Mouse (Mus musculus): ENCODE results near the gene Pon3. TPM values are rescaled to one million over a fixed set of nuclear protein-coding genes. Genes with fewer than 3 reads are reported as not detected.
A peak's percentile ranks its signal among the peaks of the same experiment; 100 is the strongest.

Gene Pon3
- polyA plus RNA-seq, 1 experiment from 2014 or later: 20.6 TPM

DNA sequence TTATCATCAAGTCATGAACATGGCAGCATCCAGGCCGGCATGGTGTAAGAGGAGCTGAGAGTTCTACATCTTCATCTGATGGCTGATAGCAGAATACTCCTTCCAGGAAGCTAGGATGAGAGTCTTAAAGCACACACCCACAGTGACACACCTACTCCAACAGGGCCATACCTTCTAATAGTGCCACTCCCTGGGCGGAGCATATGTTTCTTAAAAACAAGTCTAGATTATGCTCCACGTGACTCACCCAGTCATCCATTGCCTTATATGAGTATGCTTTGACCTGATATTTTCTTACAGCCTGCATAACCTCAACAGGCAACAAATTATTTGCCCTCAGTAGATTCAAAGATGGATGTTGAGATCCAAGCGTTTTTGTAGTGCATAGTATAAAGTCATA lies 37.9 kb downstream of the Pon3 start:
- Histone ChIP-seq H3K4me1 (replicated peaks) (peaks cover 12% of the 10 kb centered on the region), H3K9ac (no peak overlapping the region), H3K4me2 (0 out of 2 replicates have a peak overlapping the region, but pooled peaks have one; percentile 13), H3K4me3 (replicated peaks) (no peak overlapping the region), H3K9me3 (replicated peaks) (no peaks in the 10 kb centered on the region), H3K36me3 (replicated peaks) (peaks cover 5% of the 10 kb centered on the region; the same call in 1 of the 2 replicates), H3K27ac (replicated peaks) (0 out of 2 replicates have a peak overlapping the region, but pooled peaks have one; percentile 2), H3K27me3 (no peaks in the 10 kb centered on the region)
- peak; percentile 87 for ATAC-seq (ENCODE audit: insufficient read depth)
- 69% methylated on average over 4 of the region's 4 CpGs for WGBS (ENCODE audit: insufficient replicate concordance)

DNA sequence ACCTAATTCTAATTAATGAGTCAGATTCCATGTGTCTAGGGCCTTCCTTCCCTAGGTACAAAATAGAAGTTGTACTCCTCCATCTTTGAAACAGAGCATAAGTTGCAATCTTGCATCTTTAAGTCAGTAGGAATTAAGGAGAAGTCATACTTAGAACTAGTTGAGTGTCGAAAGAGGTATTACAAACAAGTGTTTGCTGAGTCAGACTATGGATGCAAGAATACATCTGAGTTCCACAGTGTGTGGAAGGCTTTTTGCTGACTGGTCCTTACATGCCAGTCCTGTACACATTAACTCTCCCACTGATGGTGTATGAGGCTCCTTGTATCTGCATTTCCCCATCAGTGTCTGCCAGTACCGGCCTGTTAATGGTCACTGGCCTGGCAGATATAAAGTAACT lies 48.3 kb downstream of the Pon3 start:
- ATAC-seq (ENCODE audit: insufficient read depth): no peak
- H3K36me3 ChIP-seq (replicated peaks): no peaks in the 10 kb centered on the region
- H3K4me3 ChIP-seq (replicated peaks): no peak overlapping the region
- H3K4me1 ChIP-seq (replicated peaks): no peaks in the 10 kb centered on the region; the same call in 1 of the 2 replicates
- H3K27ac ChIP-seq (replicated peaks): no peak overlapping the region
- 63% methylated on average over 2 of the region's 2 CpGs for WGBS (ENCODE audit: insufficient replicate concordance)
- H3K9ac ChIP-seq: no peak overlapping the region
- H3K4me2 ChIP-seq: no peak overlapping the region
- no peaks in the 10 kb centered on the region for H3K9me3 ChIP-seq (replicated peaks)
- no peaks in the 10 kb centered on the region for H3K27me3 ChIP-seq

DNA sequence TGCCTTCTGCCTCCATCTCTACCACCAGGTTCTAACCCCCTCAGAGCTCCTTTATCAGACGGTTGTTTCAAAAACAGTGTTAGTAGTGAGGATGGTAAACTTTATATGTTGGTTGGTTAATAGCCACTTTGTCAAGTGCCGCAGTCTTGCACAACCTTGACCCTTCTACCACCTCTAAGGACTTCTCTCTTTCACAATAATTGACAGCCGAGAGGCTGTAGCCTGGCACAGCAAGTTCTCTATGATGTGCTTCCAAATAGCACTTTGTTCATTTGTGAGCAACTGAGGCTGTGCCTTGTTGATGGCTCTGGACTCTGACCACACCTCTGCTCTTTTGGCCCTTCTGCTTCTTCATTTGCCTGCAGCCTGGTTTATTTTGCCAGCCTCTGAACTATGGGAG lies 56.2 kb downstream of the Pon3 start:
- H3K9ac ChIP-seq: no peak overlapping the region
- no peak overlapping the region for H3K4me3 ChIP-seq (replicated peaks)
- no peaks in the 10 kb centered on the region for H3K36me3 ChIP-seq (replicated peaks)
- peaks cover 9% of the 10 kb centered on the region for H3K4me1 ChIP-seq (replicated peaks)
- H3K4me2 ChIP-seq: no peak overlapping the region
- H3K27me3 ChIP-seq: no peaks in the 10 kb centered on the region
- no peak overlapping the region for H3K27ac ChIP-seq (replicated peaks)
- 49% methylated on average over 3 of the region's 3 CpGs for WGBS (ENCODE audit: insufficient replicate concordance)
- peak; percentile 41; the same call in 1 of the 2 replicates for ATAC-seq (ENCODE audit: insufficient read depth)
- no peaks in the 10 kb centered on the region for H3K9me3 ChIP-seq (replicated peaks)

DNA sequence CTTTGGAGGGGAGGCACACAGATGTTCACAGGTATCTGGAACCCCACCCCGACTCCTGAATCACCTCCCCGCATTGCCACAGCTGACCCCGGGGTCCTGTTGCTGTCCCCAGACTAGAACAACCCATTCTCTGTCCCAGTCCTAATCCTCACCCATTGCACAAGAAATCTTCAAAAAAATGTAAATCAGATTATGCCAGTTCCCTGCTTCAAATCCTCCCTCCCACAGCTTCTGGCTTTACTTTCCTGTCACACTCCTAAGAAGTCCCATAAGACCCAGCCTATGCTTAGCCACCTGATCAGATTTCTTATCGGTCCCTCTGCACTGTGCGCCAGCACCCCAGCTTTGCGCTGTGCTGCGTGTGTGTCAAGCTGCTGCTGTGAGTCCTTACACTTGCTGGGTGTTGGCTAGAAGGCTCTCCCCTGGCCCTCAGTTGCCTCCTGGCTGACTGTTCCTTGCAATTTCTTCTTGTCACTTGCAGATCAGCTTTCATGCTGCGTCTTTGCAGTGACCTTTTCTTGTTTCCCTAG lies 56.6 kb downstream of the Pon3 start:
- ATAC-seq (ENCODE audit: insufficient read depth): no peak

DNA sequence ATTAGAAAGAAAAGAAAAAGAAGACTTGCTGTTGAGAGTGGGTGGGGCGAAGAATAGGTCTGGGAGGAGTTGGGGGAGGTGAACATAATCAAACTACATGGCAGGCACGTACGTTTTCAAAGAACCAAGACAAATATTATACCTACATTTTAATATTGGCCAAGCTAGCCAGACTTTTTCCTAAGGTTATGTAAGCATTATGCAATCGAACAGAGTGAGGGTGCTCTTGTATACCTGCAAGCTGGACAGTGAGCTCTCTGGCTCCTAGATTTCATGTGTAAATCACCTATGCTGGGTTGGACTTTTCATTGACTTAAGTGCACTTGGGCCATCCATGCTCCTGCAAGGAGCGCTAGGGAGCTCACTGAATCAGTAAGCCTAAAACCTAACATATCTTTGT lies 57.5 kb downstream of the Pon3 start:
- H3K9ac ChIP-seq: no peak overlapping the region
- no peak for ATAC-seq (ENCODE audit: insufficient read depth)
- 0 out of 2 replicates have a peak overlapping the region, but pooled peaks have one; percentile 2 for H3K27ac ChIP-seq (replicated peaks)
- no peaks in the 10 kb centered on the region for H3K27me3 ChIP-seq
- no peak overlapping the region for H3K4me3 ChIP-seq (replicated peaks)
- no peak overlapping the region for H3K4me2 ChIP-seq
- H3K4me1 ChIP-seq (replicated peaks): peaks cover 9% of the 10 kb centered on the region
- no peaks in the 10 kb centered on the region for H3K36me3 ChIP-seq (replicated peaks)
- H3K9me3 ChIP-seq (replicated peaks): no peaks in the 10 kb centered on the region
- 64% methylated on average over 5 of the region's 5 CpGs for WGBS (ENCODE audit: insufficient replicate concordance)

More for the DNA sequence above, 56.6 kb downstream of the Pon3 start:
- H3K27me3 ChIP-seq: no peaks in the 10 kb centered on the region
- H3K9ac ChIP-seq: no peak overlapping the region
- H3K9me3 ChIP-seq (replicated peaks): no peaks in the 10 kb centered on the region
- H3K4me1 ChIP-seq (replicated peaks): peaks cover 9% of the 10 kb centered on the region
- 73% methylated on average over 8 of the region's 8 CpGs for WGBS (ENCODE audit: insufficient replicate concordance)
- H3K4me2 ChIP-seq: no peak overlapping the region
- peak overlapping the region; percentile 2; the same call in 1 of the 2 replicates for H3K27ac ChIP-seq (replicated peaks)
- no peaks in the 10 kb centered on the region for H3K36me3 ChIP-seq (replicated peaks)
- H3K4me3 ChIP-seq (replicated peaks): no peak overlapping the region

DNA sequence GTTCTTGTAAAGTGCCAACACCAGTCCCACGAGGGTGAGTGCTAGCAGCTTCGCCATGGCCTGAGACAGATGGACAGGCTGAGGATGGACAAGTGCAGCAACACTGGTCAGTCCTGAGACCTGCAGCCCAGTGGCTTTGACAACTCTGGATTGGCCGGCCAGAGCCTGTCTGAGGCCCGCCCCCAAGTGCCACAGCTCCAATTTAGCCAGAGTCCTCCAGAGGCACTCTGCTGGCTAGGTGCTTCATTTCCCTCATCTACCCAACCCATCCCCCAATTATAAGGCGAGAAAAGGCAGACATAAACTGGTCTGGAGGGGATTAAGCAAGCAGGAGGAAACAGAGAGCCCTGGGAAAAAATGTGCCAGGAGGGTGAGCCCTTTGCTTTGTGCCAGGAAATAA lies 62.4 kb downstream of the Pon3 start, which contains the start of gene Pon1:
Gene Pon1, minus strand, starts transcription at position 254 of the 400 bp plus-strand sequence.
- 44% methylated on average over 5 of the region's 5 CpGs for WGBS (ENCODE audit: insufficient replicate concordance)
- Histone ChIP-seq H3K4me3 (replicated peaks) (no peak within 1 kb of the TSS), H3K4me2 (no peak within 1 kb of the TSS), H3K36me3 (replicated peaks) (no peaks in the 10 kb centered on the region), H3K9me3 (replicated peaks) (no peaks in the 10 kb centered on the region), H3K27me3 (0 out of 2 replicates have a peak, but pooled peaks cover 4% of the 10 kb centered on the region), H3K27ac (replicated peaks) (no peak within 1 kb of the TSS), H3K9ac (no peak within 1 kb of the TSS), H3K4me1 (replicated peaks) (no peaks in the 10 kb centered on the region; the same call in 1 of the 2 replicates)
- no peak for ATAC-seq (ENCODE audit: insufficient read depth)

DNA sequence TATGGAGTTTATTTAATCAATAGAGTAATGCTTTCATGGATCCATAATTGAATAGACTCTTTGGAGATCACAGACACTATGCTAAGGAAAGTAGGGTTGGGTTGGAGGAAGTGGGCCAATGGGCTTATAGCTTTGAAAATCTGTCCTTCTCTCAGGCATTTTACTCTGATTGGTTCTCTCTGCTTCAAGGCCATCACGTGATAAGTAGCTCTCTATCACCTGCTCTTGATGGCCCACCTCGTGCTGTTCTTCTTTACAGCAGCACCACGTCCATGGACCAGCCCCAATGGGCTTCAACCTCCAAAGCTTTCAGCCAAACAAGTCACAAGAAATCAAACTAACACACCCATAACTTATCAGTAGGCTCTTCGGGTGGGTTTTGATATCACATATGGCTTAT lies 65.3 kb downstream of the Pon3 start:
- Histone ChIP-seq H3K27ac (replicated peaks) (no peak overlapping the region), H3K4me1 (replicated peaks) (peaks cover 24% of the 10 kb centered on the region), H3K4me3 (replicated peaks) (no peak overlapping the region), H3K4me2 (no peak overlapping the region), H3K9me3 (replicated peaks) (no peaks in the 10 kb centered on the region), H3K9ac (no peak overlapping the region), H3K27me3 (0 out of 2 replicates have a peak, but pooled peaks cover 8% of the 10 kb centered on the region), H3K36me3 (replicated peaks) (no peaks in the 10 kb centered on the region)
- 59% methylated on average over 4 of the region's 4 CpGs for WGBS (ENCODE audit: insufficient replicate concordance)
- ATAC-seq (ENCODE audit: insufficient read depth): no peak

DNA sequence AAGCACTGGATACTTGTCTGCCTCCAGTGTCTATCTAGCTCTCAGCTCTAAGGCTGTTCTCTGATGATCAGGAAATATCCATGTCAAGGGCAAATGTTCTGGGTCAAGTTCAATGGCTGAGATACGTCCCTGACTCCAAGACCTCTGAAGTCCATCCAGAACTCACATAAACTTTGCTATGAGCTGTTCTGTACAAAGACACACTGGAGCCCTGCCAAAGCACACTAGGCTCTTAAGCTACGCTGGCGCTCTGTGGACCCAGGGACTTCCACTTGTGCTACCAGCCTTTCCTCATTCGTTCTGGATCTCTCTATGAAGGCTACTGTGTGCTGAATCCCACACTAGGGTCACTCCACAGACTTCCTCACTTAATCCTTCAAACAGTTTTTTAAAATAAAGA lies 66.6 kb downstream of the Pon3 start:
- Histone ChIP-seq H3K36me3 (replicated peaks) (no peaks in the 10 kb centered on the region), H3K4me2 (no peak overlapping the region), H3K9ac (no peak overlapping the region), H3K4me3 (replicated peaks) (no peak overlapping the region), H3K9me3 (replicated peaks) (no peaks in the 10 kb centered on the region), H3K27ac (replicated peaks) (peak overlapping the region; percentile 49), H3K27me3 (0 out of 2 replicates have a peak, but pooled peaks cover 8% of the 10 kb centered on the region), H3K4me1 (replicated peaks) (peaks cover 31% of the 10 kb centered on the region)
- ATAC-seq (ENCODE audit: insufficient read depth): peak; percentile 28
- 69% methylated on average over 4 of the region's 4 CpGs for WGBS (ENCODE audit: insufficient replicate concordance)

DNA sequence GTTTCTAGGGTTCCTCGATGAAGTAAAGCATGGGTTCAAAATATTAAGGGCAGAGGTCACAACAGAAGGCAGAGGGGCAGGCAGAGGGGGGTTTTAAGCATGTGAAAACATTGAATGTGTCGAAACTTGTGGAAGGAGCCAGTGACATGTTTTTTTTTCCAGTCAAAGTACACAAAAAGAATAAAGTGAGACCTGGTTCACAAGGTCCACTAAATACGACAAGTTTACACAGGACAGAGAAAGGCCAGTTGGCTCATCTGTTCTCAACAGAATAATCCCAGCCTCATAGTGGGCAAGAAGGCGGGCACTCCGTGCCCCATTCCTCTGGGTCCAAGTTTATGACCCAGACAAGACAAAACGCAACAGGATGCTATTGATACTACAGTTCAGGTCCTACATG lies 67.1 kb downstream of the Pon3 start:
- Histone ChIP-seq H3K27ac (replicated peaks) (peak overlapping the region; percentile 49), H3K9me3 (replicated peaks) (no peaks in the 10 kb centered on the region), H3K4me2 (no peak overlapping the region), H3K4me1 (replicated peaks) (peaks cover 31% of the 10 kb centered on the region), H3K9ac (no peak overlapping the region), H3K36me3 (replicated peaks) (no peaks in the 10 kb centered on the region), H3K27me3 (0 out of 2 replicates have a peak, but pooled peaks cover 8% of the 10 kb centered on the region), H3K4me3 (replicated peaks) (no peak overlapping the region)
- WGBS (ENCODE audit: insufficient replicate concordance): 60% methylated on average over 6 of the region's 6 CpGs
- peak; percentile 36; the same call in 1 of the 2 replicates for ATAC-seq (ENCODE audit: insufficient read depth)

DNA sequence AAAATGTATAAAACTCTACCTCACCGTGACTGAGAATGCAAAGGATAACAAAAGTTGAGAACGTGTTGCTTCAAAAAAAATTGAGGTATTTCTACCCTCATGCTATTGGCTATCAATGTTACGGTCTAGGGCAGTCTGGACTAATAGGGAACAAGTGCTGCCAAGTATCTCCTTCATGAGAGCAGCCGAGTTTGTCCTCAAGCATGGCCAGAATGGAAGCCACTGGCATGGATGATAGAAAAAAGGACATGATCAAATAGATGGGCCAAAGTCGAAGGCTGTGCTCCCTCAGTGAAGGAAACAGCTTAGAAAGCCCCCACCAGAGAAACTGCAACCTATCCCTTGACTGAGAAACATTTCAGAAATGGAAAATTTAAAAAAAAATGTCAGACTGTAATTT lies 68.0 kb downstream of the Pon3 start:
- no peak overlapping the region for H3K27ac ChIP-seq (replicated peaks)
- H3K36me3 ChIP-seq (replicated peaks): no peaks in the 10 kb centered on the region
- 0 out of 2 replicates have a peak, but pooled peaks cover 8% of the 10 kb centered on the region for H3K27me3 ChIP-seq
- no peak overlapping the region for H3K9ac ChIP-seq
- no peak overlapping the region for H3K4me2 ChIP-seq
- no peak overlapping the region for H3K4me3 ChIP-seq (replicated peaks)
- H3K4me1 ChIP-seq (replicated peaks): peaks cover 31% of the 10 kb centered on the region
- WGBS (ENCODE audit: insufficient replicate concordance): 66% methylated on average over 5 of the region's 5 CpGs
- H3K9me3 ChIP-seq (replicated peaks): no peaks in the 10 kb centered on the region
- no peak for ATAC-seq (ENCODE audit: insufficient read depth)

DNA sequence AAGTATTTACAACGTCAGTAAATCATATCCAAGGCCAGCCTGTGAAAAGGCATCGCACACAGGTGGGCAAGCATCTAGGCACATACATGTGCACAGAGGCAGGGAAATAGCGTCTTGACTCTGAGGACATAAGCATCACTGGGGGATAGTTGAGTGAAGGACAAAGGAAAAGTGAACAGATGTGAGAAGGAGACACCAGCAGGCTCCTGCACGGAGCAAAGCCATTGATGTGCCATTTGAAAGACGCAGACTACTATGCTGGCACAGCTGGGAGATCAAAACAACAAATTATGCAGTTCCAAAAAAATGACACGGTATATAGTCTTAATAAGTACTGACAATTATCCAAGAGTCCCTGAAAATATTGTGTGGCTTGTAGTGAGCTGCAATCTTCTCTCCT lies 68.5 kb downstream of the Pon3 start:
- H3K36me3 ChIP-seq (replicated peaks): no peaks in the 10 kb centered on the region
- H3K27me3 ChIP-seq: 0 out of 2 replicates have a peak, but pooled peaks cover 8% of the 10 kb centered on the region
- no peak overlapping the region for H3K9ac ChIP-seq
- H3K27ac ChIP-seq (replicated peaks): no peak overlapping the region
- peaks cover 31% of the 10 kb centered on the region for H3K4me1 ChIP-seq (replicated peaks)
- 75% methylated on average over 6 of the region's 6 CpGs for WGBS (ENCODE audit: insufficient replicate concordance)
- H3K4me2 ChIP-seq: no peak overlapping the region
- no peak overlapping the region for H3K4me3 ChIP-seq (replicated peaks)
- no peak for ATAC-seq (ENCODE audit: insufficient read depth)
- H3K9me3 ChIP-seq (replicated peaks): no peaks in the 10 kb centered on the region

Data from liver, embryonic 15.5 days (tissue).